Mouse (Mus musculus): Measurements from ENCODE around the gene Gm3045. TPM values are rescaled to one million over a fixed set of nuclear protein-coding genes. Genes with fewer than 3 reads are reported as not detected.
A peak's percentile ranks its signal among the peaks of the same experiment; 100 is the strongest.

Gene Gm3045
- total and polyA plus RNA-seq, 2 experiments: not detected

DNA sequence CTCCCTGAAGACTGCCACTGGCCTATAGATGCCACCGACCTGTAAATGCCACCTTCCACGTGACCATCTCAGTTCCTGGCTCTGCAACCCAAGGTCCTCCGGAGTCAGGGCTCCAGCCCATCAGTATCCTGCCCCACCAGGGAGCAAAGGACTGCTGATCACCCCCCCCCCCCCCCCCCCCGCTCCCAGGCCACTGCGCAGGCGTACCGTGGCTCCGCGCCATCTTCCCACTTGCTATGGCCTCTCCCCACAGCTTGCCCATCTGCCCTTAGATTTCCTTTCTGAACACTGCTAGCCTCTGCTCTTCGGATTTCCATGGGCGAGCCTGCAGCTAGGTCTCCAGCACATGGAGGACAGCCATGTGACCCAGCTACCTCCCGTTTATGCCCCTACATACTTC lies 6.1 kb downstream of the Gm3045 start:
- Histone ChIP-seq H3K27ac (replicated peaks; ENCODE audit: insufficient read depth, low read depth, low read length) (no peak overlapping the region), H3K36me3 (ENCODE audit: control insufficient read depth, insufficient read depth, low read length) (no peaks in the 10 kb centered on the region), H3K9ac (ENCODE audit: low read depth, low read length) (no peak overlapping the region), H3K4me1 (ENCODE audit: control insufficient read depth, insufficient read depth, low read length) (peaks cover 9% of the 10 kb centered on the region; the same call in 1 of the 2 replicates), H3K4me3 (ENCODE audit: insufficient read depth, low read depth, low read length) (no peak overlapping the region), H3K79me2 (ENCODE audit: control insufficient read depth, insufficient read depth, low read length) (no peaks in the 10 kb centered on the region), H3K27me3 (ENCODE audit: control insufficient read depth, insufficient read depth, low read length) (no peaks in the 10 kb centered on the region)
- no peak for DNase-seq (ENCODE audit: extremely low read depth, low read depth, low spot score)
- no peak for TF ChIP-seq CTCF (IDR thresholded peaks at IDR 0.05; ENCODE audit: low read depth, low read length)
- TF ChIP-seq POLR2A (IDR thresholded peaks at IDR 0.05; ENCODE audit: extremely low read depth, insufficient read depth, low read length): no peak
- WGBS: 84% methylated on average over 12 of the region's 12 CpGs

DNA sequence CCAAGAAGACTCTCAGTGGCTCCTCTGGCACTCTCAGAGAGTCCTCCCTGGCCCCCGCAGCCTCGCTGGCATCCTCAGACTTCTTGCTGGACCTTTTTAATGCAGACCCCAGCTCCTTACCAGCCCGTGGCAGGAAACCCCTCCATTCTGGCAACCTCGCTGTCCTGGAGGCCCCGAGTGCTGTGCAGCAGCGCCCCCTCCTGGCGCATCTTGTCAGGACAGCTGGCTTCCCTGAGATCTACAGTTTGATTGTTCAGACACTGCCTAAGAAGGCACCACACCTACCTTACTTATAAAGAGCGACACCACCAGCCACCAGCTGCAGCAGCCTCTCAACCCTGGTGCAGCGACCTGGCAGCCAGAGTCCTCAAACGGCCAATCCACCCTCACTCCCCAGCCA lies 7.1 kb downstream of the Gm3045 start:
- 40% methylated on average over 10 of the region's 10 CpGs for WGBS
- Histone ChIP-seq H3K4me1 (ENCODE audit: control insufficient read depth, insufficient read depth, low read length) (peaks cover 14% of the 10 kb centered on the region), H3K9ac (ENCODE audit: low read depth, low read length) (no peak overlapping the region), H3K79me2 (ENCODE audit: control insufficient read depth, insufficient read depth, low read length) (no peaks in the 10 kb centered on the region), H3K36me3 (ENCODE audit: control insufficient read depth, insufficient read depth, low read length) (no peaks in the 10 kb centered on the region), H3K27me3 (ENCODE audit: control insufficient read depth, insufficient read depth, low read length) (no peaks in the 10 kb centered on the region), H3K4me3 (ENCODE audit: insufficient read depth, low read depth, low read length) (no peak overlapping the region), H3K27ac (replicated peaks; ENCODE audit: insufficient read depth, low read depth, low read length) (no peak overlapping the region)
- TF ChIP-seq CTCF (IDR thresholded peaks at IDR 0.05; ENCODE audit: low read depth, low read length) (peak; percentile 81), POLR2A (IDR thresholded peaks at IDR 0.05; ENCODE audit: extremely low read depth, insufficient read depth, low read length) (no peak)
- DNase-seq (ENCODE audit: extremely low read depth, low read depth, low spot score): no peak

DNA sequence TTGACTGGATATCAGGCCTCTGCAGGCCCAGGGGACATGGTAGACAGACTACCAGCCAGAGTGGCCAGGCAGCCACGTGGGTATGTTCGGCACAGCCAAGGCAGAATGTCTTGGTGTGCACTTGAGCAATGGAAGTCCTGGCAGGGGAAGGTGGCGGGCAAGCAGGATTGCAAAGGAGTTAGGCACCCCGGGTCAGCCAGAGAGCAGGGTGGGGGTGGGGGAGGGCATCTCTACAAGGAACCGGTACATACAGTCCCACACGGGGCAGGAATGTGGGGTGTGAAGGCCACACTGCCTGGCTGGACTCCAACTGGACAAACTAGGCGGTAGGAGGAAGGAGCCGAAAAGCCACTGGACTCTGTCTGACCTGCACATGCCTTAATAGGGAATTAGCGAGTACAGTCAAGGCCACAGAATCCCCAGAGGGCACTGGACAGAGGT lies 7.9 kb downstream of the Gm3045 start:
- no peak for TF ChIP-seq POLR2A (IDR thresholded peaks at IDR 0.05; ENCODE audit: extremely low read depth, insufficient read depth, low read length)
- H3K9ac ChIP-seq (ENCODE audit: low read depth, low read length): no peak overlapping the region
- no peak overlapping the region for H3K27ac ChIP-seq (replicated peaks; ENCODE audit: insufficient read depth, low read depth, low read length)
- no peaks in the 10 kb centered on the region for H3K79me2 ChIP-seq (ENCODE audit: control insufficient read depth, insufficient read depth, low read length)
- no peaks in the 10 kb centered on the region for H3K27me3 ChIP-seq (ENCODE audit: control insufficient read depth, insufficient read depth, low read length)
- H3K36me3 ChIP-seq (ENCODE audit: control insufficient read depth, insufficient read depth, low read length): no peaks in the 10 kb centered on the region
- 8% methylated on average over 9 of the region's 9 CpGs for WGBS
- peaks cover 14% of the 10 kb centered on the region for H3K4me1 ChIP-seq (ENCODE audit: control insufficient read depth, insufficient read depth, low read length)
- H3K4me3 ChIP-seq (ENCODE audit: insufficient read depth, low read depth, low read length): no peak overlapping the region
- DNase-seq (ENCODE audit: extremely low read depth, low read depth, low spot score): peak; percentile 89

DNA sequence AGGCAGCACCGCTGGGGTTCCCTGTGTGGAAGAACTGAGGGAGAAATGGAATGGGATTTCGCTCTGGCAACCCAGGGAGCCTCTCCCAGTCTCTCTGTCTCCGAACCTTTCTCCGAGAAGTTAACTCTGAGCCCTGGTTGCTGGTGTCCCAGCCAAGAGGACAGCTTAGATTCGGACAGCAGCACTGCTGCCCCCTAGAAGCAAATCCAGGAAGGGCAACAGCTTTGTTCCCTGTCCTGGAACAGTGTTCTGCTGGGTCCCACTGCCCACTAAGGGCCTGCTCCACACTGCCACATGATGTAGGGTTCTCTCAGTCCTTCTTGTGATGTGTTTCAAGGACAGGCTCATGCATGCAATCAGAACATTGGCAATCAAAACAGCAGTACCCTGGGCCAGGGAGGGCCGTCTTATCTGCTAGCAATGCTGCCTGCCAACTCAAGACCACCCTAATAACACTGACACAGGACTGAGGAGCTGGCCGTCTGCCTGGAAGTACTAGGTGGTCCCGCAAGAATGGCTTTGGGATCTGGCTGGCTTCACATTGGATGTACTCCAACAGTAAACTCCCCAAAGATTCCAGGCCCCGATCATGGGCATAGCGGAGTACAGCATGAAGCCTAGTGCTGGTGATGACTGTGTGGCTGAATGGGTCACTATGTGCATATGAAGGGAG lies 9.4 kb downstream of the Gm3045 start:
- Histone ChIP-seq H3K9ac (ENCODE audit: low read depth, low read length) (no peak overlapping the region), H3K79me2 (ENCODE audit: control insufficient read depth, insufficient read depth, low read length) (no peaks in the 10 kb centered on the region), H3K4me3 (ENCODE audit: insufficient read depth, low read depth, low read length) (no peak overlapping the region), H3K36me3 (ENCODE audit: control insufficient read depth, insufficient read depth, low read length) (no peaks in the 10 kb centered on the region), H3K27ac (replicated peaks; ENCODE audit: insufficient read depth, low read depth, low read length) (no peak overlapping the region), H3K27me3 (ENCODE audit: control insufficient read depth, insufficient read depth, low read length) (no peaks in the 10 kb centered on the region), H3K4me1 (ENCODE audit: control insufficient read depth, insufficient read depth, low read length) (peaks cover 17% of the 10 kb centered on the region)
- DNase-seq (ENCODE audit: extremely low read depth, low read depth, low spot score): no peak
- peak; percentile 22; the same call in 1 of the 2 replicates for TF ChIP-seq CTCF (IDR thresholded peaks at IDR 0.05; ENCODE audit: low read depth, low read length)
- no peak for TF ChIP-seq POLR2A (IDR thresholded peaks at IDR 0.05; ENCODE audit: extremely low read depth, insufficient read depth, low read length)
- 88% methylated on average over 10 of the region's 10 CpGs for WGBS

DNA sequence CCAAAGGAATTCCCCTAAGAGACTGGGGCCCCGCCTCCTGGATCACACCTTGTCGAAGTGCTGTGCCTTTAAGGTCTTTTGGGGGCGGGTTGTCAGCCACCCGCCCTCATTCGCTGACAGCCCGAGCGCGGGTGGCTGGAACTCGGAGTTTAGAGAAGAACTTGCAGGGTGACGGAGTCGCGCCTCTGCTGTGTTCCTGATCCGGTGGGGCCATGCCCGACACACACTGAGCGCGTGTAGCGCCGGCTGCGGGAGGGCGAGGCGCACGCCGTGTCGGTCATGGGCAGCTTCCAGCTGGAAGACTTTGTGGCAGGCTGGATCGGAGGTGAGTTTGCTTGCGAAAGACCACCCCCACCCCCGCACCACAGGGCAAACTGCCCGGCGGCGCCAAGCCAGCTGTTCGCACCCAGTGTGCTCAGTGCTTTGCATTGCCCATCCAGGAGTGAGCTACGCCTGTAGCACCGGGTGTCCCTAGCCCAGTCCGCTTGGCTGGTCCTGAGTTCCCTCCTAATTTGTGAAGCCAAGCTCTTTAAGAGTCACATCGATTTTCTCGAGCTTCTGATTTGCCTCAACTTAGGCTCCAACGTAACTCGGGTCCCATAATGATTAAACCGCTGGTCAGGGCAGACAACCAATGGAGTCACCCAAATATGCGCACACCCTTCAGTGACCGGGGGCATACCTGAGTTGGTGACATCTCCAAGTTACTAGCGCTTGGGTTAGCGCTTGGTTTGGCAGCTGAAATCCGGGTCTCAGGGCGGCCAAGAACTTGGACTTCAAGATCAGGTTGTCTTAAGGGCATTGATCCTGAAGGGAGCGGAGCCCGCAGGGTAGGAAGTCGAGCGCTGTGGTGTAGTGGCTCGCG lies 12.0 kb downstream of the Gm3045 start, which contains the start of gene Slc25a48:
Slc25a48 (plus strand) TSS at position 145 of the 865 bp plus-strand sequence.
- H3K9ac ChIP-seq (ENCODE audit: low read depth, low read length): peak within 1 kb of the TSS; percentile 76
- peak within 1 kb of the TSS; percentile 95 for H3K27ac ChIP-seq (replicated peaks; ENCODE audit: insufficient read depth, low read depth, low read length)
- peaks cover 17% of the 10 kb centered on the region for H3K4me1 ChIP-seq (ENCODE audit: control insufficient read depth, insufficient read depth, low read length)
- H3K36me3 ChIP-seq (ENCODE audit: control insufficient read depth, insufficient read depth, low read length): no peaks in the 10 kb centered on the region
- DNase-seq (ENCODE audit: extremely low read depth, low read depth, low spot score): peak; percentile 99
- H3K79me2 ChIP-seq (ENCODE audit: control insufficient read depth, insufficient read depth, low read length): no peaks in the 10 kb centered on the region
- TF ChIP-seq CTCF (IDR thresholded peaks at IDR 0.05; ENCODE audit: low read depth, low read length): no peak
- peak; percentile 74; the same call in 1 of the 2 replicates for TF ChIP-seq POLR2A (IDR thresholded peaks at IDR 0.05; ENCODE audit: extremely low read depth, insufficient read depth, low read length)
- peak within 1 kb of the TSS; percentile 64 for H3K4me3 ChIP-seq (ENCODE audit: insufficient read depth, low read depth, low read length)
- WGBS: under 1% methylated on average over 51 of the region's 51 CpGs
- no peaks in the 10 kb centered on the region for H3K27me3 ChIP-seq (ENCODE audit: control insufficient read depth, insufficient read depth, low read length)
